Mouse (Mus musculus): ENCODE results near the gene Zyg11b. TPM values are rescaled to one million over a fixed set of nuclear protein-coding genes. Genes with fewer than 3 reads are reported as not detected.

The Zyg11b gene
- polyA plus RNA-seq, 2 experiments from 2014 or later: 12.4 to 12.9 TPM

GRCm38 (mm10) chr4:108318649-108319615 is 18.0 kb upstream of the Zyg11b start:
- peak; percentile 89 for ATAC-seq

DNA sequence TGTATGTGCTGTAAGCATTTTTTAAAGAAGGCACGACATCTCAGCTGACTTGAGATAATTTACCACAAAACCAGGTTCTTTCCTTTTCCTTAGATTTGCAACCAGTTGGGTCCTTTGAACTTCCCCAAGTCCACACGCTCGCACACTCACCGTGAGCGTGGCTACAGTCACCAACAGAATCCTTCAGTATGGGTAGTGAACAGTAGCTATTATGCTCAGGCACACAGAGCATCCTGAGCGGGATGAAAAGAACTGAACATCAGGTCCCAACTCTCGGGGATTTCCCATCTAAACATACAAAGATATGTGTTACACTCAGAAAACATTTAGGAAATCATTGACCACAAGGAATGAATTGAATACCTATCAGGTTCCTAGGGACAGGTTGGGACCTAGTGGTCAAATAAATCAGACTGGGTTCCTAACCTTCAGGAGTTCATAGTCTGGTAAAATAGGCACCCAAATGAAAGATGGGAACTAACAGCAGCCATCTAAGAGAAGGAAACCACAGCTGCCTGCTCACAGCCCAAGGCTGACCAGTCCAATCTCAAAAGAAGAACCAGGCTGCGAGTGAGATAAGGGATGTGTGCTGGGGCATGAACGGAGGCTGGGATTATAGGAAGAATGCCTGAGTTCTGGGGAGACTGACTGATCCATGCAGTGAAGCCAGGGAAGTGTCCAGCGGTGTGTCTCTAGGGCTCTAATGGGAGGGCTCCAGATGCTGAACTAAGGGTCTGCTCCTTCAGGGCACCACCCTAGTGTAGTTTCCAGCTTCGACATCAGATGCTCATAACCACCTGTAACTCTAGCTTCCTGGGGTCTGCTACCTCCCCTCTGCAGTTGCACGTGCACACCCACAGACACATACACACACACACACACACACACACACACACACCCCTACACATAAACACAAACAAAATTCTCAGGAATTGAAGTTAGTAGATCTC is 17.0 kb upstream of the Zyg11b start:
- ATAC-seq: peak; percentile 7

DNA sequence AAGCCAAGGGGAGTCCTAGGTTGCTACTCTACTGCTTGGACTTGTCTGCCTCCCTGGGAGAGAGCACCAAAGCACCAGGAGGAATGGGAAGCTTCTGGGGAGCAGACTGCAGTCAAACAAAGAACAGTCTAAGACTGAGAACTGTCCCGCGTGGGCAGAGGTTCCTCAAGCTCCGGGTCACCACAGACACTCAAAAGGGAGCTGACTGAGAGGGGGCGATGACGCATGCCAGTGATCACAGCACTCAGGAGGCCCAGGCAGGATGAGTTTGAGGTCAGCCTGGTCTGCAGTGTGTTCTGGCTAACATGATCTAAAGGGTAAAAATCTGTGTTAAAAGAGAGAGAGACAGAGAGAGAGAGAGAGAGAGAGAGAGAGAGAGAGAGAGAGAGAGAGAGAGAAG is 13.1 kb upstream of the Zyg11b start:
- ATAC-seq: peak; percentile 7

DNA sequence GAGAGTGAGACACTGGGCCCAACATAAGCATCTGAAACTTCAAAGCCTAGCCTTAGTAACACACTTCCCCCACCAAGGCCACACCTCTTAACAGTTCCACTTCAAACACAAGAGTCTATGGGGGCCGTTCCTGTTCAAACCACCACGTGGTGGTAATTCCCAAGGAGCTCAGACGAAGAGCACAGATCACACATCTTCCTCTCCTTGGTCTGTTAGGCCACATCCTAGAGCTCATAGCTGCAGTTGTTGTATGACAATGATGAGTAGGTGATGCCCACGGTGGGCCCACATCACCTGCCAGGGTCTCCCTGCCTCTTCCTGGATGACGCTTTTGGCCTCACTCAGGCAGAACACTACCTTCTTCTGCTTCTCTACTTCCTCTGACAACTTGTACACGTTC is 9.8 kb upstream of the Zyg11b start:
- peak; percentile 74 for ATAC-seq

DNA sequence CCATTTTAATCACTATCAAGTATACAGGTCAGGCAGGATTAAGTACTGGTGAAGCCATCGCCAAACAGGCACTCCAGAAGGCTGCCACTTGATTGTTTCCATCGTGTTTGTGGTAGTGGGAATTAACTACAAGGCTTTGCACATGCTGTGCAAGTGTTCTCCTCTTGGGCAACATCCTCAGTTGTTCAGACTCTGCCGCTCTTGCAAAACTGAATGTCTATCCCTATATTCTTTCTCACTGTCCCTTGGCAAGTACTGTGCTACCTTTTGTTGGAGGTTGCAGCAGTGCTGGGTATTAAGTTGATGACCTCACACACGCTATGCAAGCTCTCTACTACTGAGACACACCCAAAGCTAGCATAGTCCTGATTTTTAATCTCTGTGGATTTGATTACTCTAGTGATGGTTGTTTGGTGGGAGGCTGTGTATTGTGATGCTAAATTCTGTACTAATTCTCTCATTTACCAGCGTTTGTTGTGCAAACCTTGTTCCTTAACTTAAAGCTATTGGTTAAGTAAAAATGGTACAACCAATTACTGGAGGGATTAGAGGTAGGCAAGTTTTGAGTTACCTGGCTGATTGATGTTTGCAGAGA is 1.5 kb upstream of the Zyg11b start:
- ATAC-seq: no peak

DNA sequence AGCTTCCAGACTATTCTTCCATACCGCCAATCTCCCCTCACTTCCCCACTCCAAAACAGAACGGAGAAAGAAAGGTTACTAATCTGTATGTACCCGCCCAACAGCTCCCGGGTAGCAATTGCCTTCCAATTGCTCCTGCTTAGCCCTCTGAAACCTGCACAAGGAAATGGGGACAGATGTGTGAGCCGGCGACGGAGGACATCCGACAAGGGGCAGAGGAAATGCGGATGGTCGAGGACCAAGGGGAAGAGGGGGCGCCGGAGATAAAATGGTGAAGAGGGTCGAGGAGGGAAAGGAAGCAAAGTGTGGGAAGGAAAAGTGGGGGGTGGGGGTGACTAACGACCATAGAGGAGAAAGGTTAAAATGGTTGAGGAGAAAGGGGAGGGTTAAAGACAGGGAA is 630 bp downstream of the Zyg11b start:
- ATAC-seq: peak; percentile 5

DNA sequence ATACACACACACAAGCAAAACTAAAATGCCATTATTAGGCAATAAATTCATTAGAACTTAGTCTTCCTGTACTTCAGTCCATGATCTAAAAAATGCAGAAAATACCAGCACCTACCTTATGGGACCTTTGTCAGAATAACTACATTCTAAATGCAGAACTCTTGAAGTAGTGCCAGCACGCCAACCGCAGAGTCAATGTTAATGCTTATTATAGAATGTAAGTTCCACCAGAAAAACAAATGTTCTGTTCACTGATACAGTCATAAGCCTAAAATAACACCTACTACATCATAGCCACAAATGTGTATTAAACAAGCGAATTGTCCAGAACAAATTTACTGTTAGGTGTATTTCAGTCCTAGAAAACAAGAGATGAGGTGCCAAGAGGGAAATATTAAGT is 23.9 kb downstream of the Zyg11b start:
- no peak for ATAC-seq

GRCm38 (mm10) chr4:108272286-108272685 is 28.6 kb downstream of the Zyg11b start:
- ATAC-seq: no peak

GRCm38 (mm10) chr4:108265774-108266173 is 35.1 kb downstream of the Zyg11b start:
- no peak for ATAC-seq

DNA sequence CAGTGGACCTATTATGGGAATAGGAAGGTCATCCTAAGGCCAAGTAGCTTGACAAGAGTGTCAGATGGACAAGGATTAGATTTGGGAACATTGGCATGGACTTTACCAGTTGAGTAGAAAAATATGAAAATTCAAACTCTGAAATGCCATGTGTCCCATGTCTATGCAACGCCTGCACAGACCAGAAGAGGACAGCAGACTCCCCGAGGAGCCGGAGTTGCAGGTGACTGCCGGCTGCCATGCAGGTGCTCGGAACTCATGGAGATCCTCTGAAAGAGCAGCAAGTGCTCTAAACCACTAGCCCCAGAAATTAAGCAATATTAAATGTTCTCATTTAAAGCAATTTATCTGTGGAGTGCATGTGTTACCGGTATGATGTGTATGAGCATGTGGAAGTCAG is 47.6 kb downstream of the Zyg11b start:
- no peak for ATAC-seq

- no peak for ATAC-seq
Observed at GRCm38 (mm10) chr4:108250501-108250900, 50.4 kb downstream of the Zyg11b start.

- no peak for ATAC-seq
Observed at GRCm38 (mm10) chr4:108249314-108249713, 51.6 kb downstream of the Zyg11b start.

DNA sequence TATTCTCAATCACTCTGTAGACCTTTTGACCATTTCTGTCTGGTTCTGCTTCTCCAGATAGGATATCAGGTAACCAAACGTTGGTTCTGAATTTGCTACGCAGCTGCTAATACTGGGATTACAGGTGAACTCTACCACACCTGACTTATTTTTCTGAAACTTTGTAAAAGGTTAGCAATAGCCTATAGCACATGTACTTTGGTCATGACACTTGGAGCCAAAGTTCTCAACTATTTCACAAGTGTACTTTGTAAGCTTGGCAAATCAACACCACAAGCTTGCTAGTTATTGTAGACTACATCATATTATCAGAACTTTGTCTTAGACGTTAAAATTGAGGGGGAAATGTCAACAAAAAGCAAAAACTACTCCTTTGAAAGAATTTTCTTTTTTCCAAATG is 67.2 kb downstream of the Zyg11b start:
- no peak for ATAC-seq

GRCm38 (mm10) chr4:108225341-108225872 is 75.5 kb downstream of the Zyg11b start:
- ATAC-seq: no peak

DNA sequence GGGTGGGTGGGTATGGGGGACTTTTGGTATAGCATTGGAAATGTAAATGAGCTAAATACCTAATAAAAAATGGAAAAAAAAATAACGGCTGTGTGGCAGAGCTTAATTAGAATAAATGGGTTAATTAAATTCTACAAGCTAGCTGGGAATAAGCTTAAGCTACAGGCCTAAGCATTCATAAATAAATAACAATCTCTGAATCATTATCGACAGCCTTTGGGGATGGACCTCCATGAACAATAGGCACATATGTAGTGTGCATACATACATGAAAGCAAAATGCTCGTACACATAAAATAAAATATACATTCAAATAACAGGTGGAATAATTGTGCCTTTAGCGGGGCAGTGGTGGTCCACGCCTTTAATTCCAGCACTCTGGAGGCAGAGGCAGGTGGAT is 78.4 kb downstream of the Zyg11b start:
- no peak for ATAC-seq

DNA sequence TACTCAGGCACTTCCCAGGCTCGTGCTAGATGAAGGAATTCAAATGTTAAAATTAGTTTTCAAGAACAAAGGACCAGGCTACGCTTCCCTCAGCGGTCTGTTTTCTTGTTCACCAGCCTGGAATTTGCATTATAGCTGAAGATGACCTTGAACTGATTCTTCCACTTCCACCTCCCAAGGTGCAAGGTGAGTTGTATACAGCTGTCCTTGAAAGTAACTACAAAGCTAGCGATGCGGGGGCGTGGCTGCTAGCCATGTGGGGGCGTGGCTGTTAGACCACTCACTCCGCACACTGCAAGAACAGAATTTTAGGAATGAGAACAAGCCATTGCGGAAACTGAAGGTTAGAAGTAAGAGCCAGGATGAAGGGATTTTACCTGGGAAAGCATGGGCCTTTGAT is 81.9 kb downstream of the Zyg11b start:
- ATAC-seq: no peak

DNA sequence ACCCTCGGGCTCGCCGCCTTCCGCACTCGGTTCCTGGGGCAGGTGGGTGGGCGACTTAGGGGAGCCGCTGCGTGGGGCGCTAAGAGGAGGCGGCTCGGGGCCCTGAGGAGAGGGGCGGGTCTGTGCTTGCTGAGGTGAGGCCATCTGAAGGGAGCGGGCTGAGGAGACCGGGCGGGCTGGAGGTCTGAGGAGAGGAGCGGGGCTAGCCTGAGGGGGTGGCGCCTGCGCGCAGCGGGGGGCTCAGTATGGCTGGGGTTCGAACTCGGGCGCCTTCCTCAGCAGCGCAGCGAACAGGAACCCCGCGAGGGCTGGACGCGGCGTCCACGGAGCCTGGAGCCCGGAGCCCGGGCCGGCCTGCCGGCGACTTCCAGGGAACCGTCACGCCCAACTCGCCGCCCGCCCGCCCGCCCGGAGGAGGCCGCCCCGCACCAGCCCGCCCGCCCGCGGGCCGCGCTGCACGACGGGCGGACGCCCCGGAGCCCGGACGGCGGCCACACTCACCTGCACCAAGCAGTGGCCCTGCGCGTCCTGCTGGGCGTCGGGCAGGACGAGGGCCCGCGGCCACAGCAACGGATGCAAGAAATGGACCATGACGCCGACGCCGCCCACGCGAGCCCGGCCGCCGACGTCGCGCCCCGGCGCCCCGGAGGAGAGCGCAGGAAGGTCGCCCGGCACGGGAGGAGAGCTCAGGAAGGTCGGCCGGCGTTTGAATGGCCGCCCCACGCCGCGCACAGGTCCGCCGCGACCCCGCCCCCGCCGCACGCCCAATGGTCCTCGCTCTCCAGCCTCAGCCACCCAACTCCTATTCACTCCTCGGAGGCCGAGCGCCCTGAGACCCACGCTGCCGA is 83.3 kb downstream of the Zyg11b start, which contains the start of gene Zyg11a:
Gene Zyg11a (minus strand): TSS at position 717 of the 848 bp plus-strand sequence.
- no peak for ATAC-seq

DNA sequence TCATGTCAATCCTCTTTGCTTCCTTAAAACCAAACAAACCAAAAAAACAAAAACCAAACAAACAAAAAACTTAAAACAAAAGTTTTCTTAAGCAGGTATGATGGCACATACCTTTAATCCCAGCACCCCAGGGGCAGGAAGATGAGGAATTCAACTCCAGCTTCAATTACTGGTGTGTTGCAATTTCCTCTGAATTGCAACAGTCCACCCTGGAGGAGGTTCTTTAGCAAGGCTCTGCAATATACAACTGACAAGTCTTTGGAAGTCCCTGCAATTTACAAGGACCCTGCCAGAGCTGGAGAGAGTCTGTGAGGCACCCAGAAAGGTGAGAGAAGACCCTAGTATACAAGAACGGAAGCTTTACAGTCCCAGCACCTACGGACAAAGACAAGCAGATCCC is 87.9 kb downstream of the Zyg11b start:
- ATAC-seq: no peak

- no peak for ATAC-seq
Observed at GRCm38 (mm10) chr4:108204629-108205028, 96.3 kb downstream of the Zyg11b start.

- ATAC-seq: no peak
Observed at GRCm38 (mm10) chr4:108199236-108199635, 101.7 kb downstream of the Zyg11b start.

DNA sequence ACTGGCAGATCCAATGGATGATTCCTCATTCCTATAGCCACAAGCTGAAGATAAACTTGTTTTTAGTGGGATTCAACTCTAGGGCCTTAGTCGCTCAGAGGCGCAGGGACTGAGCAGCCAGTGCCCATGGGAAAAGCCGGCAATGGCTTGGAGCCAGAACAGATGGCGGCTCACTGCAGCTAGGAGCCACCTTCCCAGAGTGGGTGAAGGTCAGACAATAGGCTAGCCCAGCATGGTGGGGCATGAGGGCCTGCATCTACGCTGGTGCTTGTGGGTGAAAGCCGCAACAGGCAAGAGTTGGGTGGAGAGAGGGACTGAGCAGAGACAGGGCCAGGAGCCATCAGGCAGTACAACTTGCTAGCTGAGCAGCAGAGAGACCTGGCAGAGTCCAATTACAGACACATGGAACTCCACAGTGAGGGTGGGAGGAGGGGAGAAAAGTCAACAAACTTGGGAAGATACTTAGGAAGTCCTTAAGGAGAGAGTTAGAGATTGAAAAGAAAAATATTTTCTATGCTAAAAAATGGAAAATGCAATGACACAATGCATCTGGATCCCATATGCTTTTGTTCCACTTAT is 104.5 kb downstream of the Zyg11b start:
- no peak for ATAC-seq

Data from CD4-positive, CD25-positive, alpha-beta regulatory T cell, adult 4 months (primary cell).